Mouse (Mus musculus) 3T3-L1 (cell line): Measurements from ENCODE around the gene Msl1.

Experiments used
- DNase-seq: peaks from one replicate; pipeline ENCODE4 v3.0.0-alpha.2; 2015; ENCODE audit warnings: low read depth, low spot score

Msl1 gene

DNA sequence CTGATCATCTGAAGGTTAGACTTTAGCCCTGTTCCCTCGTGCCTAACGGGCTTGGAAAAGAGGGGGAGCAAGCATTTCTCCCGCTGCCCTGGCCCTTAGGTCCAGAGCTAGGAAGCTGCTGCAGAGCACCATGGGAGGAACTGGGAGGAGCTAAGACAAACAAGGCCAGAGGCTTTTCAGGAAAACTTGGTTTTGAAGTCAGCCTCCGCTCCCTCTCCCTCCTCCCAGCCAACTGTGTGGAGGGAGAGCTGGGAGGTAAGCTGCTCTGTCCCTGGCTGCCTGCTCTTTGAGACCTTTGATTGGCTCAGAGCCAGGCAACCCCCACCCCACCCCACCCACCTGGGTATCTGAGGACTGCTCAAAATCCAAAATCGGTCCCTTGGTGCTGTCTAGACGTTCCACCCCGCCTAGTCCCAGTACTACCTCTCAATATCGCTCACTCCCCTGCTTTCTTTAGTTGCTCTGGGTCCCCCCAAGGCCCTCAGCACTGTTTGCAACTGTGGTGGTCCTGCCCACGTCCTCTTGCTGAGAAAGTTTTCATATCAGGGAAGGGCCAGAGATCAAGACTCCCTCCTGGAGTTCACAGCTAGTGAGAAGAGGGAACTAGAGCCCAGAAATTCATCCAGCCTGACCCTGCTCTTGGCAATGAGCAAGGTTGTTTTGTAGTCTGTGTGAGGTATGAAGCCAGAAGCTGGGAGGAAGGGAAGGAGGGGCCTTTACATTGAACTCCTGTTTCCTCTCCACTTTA lies 18.3 kb upstream of the Msl1 start:
- peak; percentile 67 for DNase-seq

DNA sequence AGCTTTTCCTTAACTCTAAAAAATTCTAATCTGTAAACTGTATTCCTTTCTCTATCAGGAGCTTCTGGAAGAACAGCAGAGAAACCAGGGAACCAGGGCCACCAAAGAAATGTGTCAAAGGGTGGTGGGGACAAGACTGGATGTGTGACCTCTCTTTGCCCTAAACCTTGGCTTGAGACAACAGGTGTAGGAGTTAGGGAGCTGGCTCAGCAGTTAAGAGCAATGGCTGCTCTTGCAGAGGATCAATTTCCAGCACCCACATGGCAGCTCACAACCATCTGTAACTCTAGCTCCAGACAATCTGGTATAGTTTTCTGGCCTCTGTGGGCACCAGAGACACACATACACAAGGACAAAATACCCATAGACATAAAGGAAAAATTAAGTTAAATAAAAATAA lies 17.4 kb upstream of the Msl1 start:
- no peak for DNase-seq

DNA sequence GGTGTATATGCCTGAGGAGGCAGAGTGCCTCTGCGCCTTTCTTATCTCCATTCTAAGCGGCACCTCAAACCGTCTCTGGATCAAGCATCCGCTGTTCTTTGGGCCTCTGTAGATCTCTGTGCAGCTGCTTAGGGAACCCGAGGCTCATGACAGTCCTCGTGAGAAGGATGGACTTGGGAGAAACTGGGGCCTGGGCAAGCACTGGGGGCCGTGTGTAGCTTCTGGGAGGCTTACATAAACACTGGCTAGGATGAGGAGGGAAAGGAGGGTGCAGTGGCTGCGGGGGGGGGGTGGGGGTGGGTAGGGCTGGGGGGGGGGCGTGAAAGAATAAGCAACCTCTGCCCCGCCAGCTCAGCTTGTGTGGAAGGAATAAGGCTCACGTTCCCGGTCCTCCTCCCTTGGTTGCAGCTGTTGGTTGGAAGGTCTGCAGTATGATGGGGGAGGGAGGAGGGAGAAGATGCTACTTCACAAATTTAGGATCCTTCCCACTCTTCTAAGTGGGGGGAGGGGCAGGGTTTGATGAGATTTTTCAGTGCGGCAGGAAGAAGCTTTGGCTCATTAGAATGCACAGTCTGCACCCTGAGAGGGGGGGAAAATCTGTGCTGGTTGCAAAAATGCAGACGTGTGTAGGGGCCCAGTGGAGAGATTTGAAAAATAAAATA lies 13.3 kb upstream of the Msl1 start:
- peak; percentile 26 for DNase-seq

DNA sequence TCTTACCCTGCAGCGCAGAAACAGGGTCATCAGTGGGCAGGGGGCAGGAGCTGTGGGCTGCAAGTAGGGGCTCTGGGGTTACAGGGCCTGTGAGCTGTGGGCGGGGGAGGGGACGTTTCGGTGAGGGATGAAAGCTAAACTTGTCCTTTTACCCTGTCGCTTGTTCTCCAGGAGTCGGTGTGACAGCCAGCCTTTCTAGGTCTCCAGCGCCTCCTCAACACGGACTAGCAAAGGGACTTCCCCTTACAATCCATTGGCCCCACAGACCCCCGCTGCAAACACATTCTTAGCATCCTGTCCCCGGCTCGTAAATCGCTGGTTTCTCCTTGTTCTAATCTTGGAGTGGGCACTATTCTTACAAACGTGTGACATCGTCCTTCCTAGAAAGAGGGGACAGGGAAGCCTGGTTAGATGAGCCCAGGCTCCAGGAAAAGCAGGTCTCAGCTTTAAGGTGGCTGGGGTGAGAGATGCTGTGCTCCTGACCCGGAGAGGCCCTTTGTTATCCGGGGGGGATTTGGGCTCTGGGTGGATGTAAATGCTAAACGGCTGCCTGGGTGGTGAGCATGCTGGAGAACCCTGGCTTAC lies 12.6 kb upstream of the Msl1 start:
- no peak for DNase-seq

DNA sequence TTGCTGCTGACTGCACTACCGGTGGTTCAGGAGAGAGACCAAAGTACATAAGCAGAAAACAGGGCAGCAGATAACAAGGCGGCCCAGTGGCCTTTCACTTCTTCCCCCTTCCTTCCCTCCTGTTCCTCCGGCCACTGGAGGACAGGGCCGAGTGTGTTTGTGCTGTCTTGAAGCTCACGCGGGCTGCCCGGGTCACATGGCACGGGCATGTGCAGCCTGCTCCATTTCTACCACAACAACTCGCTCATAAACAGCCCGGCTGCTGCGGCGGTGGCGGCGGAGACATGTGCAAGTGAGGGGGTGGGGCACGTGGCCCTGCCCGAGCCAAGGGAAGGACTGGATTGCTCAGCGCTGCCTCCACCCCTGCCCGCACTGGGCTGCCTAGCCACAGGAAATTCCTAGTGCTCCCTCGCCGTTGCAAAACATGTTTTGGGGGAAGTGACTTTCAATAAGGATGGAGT lies 12.1 kb upstream of the Msl1 start:
- DNase-seq: peak; percentile 94

DNA sequence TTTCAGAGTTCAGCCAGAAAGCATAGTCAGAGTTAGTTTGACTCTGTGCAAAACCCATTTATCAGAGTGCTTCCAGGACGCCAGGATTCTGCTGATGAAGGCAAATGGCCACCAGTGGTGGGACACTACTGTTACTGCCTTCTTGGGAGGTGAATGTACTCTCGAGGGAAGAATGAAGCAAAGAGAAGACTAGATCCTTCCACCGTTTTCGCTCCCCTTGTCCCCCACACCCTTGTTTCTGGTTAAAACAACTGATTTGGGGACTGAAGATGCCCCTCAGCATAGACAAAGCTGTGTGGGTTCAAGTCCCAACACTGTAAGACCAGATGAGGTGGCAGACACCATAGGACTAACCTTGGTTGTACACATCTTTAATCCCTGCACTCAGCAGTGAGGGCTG lies 11.2 kb upstream of the Msl1 start:
- peak; percentile 19 for DNase-seq

DNA sequence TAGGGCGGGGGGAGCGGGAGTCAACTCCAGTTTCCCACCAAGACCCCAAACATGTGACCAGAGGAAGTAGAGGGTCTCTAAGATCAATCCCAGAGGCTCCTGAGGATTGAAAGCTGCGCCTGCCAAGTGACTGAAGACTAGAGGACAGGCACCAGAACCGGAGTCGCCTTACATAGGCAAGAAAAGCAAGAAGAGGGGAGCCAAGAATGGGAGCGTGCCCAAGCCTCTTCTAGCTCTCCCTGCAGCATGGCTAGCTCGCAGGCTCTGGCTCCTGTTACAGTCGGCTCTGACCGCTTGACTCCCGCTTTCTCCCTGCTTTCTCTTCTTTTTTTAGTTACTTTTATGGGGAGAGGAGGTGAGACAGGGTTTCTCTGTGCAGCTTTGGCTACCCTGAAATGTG lies 10.1 kb upstream of the Msl1 start:
- no peak for DNase-seq

DNA sequence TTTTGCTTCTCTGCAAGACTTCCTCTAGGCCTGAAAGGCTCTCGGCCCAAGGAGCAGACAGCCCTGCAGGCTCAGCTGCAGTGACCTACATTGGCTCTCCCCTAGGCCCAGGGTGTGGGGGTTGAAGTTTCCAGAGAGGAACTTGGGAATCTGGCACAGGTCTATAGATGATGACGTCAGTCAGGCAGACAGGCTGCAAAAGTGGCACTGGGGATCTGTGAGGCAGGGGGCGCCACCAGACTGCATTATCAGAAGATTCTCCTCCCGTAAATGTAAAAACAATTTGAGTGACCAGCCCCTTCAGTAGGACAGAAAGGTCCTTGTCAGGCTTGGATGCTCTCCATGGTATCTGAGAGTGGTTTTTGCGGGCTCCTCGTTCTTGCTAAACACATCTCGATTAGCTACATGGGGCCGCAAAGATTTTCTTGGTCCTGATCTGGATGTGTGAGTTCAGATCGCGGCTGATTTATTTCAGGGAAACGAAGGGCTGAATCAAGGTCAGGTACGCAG lies 9.5 kb upstream of the Msl1 start:
- DNase-seq: peak; percentile 86

DNA sequence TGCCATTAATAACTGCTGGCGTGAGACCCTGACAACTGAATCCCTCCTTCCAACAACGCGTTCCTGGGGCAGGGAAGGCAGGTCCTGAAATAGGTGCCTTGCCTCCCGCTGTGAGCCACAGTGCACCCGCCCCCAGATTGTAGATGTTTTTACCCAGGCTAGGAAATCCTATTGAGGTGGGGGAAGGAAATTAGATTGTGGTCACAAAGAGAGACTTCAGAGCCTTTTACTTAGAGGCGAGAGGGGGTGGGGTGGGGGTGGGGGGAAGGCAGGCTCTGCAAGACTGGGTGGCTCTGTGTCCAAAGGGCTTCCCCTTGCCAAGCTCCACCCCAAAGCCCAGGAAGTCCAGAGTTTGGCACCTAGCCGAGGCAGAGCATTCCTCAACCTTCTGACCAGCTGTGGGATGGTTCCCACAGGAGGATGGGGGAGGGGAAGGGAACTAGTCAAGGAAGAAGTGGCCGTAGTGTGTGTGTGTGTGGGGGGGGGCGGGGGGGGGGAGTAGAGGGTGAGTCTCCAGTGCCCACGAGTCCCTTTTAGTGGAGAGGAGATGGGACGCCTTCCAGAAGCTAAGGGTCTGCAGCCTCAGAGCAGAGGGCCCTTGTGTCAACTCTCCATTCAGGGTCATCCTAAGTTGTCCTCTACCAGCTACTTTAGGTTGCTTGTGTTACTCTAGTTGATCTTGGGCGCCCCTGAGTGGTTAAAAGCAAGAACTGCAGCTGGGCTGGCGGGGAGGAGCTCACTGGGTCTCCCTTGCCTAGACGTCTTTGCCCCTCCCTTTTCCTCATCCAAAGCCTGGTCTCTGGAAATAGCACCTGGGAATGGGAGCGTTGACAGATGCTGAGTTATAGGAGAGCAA lies 8.7 kb upstream of the Msl1 start:
- peak; percentile 99 for DNase-seq

DNA sequence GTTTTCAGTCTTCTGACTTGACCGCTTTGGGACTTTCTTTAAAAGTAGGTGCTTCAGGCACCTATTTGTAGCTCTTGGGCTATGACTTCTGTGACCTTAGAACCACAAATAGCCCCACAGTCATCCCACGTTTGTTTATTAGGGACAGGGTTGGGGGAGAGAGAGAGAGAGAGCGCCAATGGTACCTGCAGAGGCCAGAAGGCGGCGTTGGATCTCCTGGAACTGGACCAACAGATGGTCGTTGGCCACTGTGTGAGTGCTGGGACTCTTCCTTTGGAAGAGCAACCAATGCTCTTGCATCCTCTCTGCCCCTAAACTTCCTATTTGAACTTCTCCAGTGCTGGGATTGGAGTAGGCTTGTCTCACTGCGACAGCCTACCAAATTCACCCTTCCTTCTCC lies 8.1 kb upstream of the Msl1 start:
- DNase-seq: no peak

DNA sequence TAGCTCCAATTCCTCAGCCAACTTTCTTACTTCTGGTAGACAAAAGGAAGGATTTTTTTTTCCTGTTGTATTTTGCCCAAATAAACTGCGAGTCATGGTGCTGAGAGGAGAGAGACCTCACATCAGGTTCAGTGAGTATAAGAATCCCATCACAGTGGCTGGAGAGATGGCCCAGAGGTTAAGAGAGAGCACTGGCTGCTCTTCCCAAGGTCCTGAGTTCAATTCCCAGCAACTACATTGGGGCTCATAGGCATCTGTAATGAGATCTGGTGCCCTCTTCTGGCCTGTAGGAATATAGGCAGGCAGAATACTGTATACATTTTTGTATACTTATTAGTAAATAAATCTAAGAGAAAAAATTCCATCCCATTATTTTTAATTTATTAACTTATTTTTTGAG lies 7.6 kb upstream of the Msl1 start:
- DNase-seq: peak; percentile 61

DNA sequence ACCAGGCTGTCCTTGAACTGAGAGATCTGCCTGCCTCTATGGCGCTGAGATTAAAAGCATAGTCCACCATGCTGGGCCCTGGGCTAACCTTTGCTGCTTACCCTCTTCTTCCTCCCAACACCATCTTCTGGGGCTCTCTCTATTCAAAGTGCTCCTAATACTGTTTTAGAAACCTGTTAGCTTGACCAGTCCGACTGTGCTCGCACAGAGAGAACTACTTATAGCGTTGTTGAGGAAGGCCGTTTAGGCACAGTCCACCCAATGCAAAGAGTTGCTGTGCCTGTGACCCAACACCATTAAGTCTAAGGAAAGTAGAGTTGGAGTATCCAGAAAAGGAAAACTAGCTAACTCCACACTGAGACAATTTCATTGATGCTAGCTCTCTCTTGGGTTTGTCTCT lies 7.2 kb upstream of the Msl1 start:
- DNase-seq: no peak

DNA sequence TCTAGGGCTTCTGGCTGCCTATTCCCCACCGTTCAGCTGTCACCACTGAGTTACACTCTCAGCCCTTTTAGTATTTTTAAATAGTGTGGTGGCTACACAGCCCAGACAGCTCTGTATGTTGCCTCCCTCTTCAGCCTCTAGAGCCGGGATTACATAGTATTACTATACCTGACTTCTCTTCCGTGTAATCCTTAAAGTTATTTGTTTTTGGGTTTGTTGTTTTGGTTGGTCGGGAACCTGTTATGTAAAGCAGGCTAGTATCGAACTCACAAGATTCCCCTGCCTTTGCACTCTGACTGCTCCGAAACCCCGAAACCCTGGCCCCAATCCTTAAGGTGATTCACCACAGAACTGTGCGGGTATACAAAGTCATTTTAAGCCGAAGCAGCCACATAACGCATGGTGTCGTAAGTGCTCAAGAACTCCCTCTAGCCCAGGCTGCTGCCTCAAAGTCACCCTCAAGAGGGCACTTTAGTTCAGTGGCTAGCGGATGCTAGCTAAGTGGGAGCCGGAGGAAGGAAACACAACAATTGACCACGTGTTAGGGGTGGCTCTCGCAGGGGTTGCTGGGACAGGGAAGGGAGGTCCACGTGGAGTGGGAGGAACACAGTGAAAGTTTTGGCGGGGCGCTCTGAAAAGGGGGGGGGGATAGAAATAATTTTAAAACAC lies 6.6 kb upstream of the Msl1 start:
- peak; percentile 98 for DNase-seq

DNA sequence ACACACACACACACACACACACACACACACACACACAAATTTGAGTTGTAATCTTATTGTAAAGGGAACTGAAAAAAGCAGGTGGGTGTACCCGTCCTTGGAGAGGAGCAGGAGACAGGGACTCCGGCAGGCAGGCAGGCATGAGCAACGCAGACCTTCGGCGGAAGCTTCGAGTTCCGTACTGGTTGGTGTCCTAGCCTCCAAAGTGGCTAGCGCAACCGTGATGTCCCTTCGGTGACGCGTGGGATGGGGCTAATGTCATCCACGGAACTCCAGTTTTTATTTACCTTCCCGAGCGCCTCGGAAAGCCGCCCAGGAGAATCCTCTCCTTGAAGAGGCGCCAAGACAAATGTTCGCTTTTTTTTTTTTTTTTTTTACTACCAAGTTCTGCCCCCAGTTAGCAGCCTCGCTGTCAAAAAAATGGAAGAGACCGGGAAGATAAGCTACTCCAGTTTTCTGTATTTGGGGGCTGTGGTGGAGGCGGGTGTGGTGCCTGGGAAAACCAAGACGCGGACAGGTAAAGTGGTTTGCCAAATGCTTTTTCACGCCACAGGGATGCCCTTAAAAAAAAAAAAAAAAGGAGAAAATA lies 6.0 kb upstream of the Msl1 start:
- no peak for DNase-seq

DNA sequence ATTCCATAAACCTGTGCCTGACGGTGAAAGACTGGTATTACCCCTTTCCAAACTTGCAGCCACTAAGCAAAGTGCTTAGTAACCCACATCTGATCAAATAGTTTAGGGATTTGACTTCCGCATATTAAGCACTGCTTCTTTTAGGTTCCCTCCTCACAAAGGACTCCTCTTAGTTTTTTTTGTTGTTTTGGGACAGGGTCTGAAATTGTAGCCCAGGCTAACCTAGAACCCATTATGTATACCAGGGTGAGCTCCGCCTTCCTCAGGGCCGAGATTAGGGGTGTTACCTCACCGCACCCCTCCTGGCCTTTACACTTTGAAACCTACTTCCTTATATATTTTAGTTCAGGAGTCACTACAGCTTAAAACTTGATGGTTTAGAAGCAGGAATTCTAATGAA lies 5.5 kb upstream of the Msl1 start:
- DNase-seq: no peak

DNA sequence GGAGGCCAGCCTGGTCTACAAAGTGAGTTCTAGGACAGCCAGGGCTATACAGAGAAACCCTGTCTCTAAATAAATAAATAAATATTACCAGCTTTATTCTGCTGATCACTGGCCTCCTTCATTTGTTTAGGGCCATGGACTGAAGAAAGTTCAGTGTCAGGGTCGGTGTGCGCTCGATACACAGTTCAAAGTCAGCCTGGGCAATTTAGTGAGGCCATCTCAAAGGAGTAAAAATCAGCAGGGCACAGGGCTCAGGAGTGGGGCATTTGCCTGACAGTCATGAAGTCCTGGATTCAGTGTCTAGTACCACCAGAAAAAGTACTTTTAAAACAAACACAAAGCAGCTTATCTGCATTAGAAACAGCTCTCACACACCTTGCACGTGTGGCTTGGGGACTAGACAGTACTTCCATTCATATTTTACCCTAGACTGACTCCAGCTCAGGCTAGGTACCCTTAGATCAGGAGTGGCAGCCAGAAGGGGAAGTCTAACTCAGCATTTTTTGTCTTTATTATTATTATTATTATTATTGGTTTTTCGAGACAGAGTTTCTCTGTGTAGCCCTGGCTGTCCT lies 4.6 kb upstream of the Msl1 start:
- DNase-seq: no peak

DNA sequence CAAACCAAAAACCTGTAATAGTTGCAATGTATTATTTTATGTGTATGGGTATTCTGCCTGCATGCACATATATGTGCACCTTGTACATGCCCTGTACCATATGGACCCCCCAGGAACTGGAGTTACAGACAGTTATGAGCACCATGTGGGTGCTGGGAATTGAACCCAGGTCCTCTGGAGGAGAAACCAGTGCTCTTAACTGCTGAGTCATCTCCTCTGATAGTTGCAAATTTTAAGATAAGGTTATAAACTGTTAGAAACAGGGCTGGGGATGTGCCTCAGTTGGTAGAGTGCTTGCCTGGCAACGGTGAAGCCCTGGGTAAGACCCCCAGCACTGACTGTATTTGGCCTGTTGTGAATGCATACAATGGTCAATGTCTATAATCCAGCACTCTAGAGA lies 3.9 kb upstream of the Msl1 start:
- DNase-seq: no peak

DNA sequence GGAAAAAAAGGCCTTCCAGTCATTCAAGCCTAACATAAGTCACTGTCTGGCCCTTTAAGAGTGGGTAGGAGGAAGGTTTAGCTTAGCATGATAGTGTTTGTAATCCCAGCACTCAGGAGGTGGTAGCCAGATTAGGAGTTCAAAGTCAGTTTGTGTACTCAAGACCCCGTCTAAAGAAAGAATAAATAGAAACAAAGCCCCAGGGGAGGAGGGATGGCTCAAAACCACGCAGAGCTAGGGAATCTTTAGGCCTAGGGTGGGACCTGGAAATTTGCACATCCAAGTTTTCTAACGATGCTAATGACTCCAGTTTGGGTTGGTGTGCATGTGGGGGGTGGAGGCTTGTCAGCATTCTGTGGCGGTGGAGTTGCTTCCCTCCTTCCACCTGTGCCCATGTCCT lies 3.2 kb upstream of the Msl1 start:
- DNase-seq: no peak

DNA sequence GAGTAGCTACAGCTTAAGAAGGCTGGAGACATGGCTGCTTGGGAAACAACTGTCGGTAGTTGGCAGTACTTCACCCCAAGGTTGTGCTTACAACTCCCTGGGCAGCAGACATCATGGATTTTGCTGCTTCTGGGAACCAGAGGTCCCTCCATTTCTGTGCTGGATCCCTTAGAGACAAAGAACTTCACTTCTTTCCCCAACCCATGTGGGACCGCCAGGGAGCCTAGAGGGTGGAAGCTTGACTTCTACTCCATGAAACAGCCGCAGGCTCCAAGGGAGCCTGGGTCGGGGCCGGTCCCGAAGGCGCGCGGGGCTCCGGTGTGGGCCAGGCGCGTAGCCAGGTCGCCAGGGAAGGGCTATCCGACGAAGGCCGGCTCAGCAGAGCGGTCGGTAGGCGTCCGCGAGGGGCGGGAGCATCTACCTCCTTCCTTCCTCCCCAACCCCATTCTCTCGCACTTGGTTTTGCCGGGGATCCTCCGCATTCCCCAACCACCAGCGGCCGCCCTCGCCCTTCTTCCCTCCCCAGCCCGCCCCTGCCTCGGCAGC lies 774 bp upstream of the Msl1 start:
- DNase-seq: peak; percentile 84
